Mouse (Mus musculus) colon, adult 2 months (tissue): ENCODE data around the gene Gmnn. TPM values are rescaled to one million over a fixed set of nuclear protein-coding genes. Genes with fewer than 3 reads are reported as not detected.

ENCODE experiments used
- polyA plus RNA-seq: library from polyadenylated mRNA; depleted of rRNA; stranded (reverse); fragments of >200 nt; gene quantifications from 2 replicates; pipeline ENCODE4 v1.2.3, GENCODE M21; 2012; rRNA removed

The Gmnn gene
- 3.0 and 3.5 TPM in 2 replicates for polyA plus RNA-seq

DNA sequence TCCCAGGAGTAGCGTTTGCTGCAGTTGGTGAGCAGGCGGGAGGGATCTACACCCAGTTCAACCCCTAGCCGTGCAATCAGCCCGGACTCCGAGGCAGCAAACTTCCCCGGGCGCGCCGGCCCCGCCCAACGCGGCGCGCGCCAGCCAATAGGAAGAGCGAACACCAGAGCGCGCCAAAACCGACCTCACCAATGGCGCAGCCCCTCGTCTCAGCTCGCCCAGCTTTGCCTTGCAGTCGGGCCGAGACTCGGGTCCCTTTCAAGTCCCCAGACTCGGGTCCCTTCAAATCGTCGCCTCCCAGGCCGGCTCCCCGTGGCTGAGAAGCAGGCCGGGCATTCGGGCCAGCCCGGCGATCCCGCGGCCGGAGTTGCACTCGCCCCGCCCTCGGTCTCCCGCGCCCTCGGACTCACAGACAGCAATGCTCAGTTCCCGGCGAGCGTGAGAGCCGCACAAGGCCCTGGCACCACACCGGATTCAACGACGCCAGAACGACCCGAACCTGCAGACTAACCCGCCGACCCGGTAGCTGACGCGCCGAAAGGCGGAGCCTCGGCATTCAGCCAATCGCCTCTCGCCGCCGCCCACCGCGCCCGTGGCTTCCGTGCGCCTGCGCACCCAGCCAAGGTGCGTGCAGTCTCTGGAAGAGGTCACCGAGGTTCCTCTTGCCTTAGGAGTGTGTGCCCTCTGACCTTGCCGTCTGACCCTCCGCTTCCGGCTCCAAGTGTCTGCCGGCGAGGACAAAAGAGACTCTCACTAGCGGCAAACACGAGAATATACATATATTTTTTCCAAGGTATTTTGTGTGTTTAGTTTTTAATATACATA lies at the start of gene Gmnn:
TSS of gene Gmnn (minus strand) at position 521 of the 825 bp plus-strand sequence.

DNA sequence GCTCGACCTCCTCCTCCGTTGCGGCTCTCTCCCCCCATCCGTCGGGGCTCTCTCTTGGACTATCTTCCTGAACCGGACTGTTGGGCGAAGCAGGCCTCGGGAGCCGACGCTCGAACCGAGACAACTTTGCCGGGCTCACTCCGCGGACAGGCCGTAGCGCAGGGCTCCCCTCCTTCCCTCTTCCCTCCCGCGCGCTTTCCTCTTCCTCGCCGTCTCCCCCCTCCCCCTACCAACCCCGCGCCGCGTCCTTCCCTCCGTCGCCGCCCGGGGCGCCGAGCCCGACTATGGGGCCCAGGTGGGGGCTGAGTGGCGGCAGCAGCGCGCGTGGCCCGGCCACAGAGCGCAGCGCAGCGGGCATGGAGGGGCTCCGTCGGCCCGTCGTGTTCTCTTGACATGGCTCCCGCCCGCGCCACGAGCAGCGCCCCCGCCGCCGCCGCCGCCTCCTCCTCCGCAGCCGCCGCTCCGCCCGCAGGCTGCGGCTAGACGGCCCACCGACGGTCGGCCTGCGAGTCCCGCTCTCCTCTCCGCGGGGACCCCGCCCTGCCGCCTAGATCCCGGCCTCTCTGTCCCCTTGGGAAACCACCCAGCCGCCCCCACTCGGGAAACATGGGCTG lies 39.7 kb upstream of the Gmnn start, which contains the start of gene BC005537:
TSS of gene BC005537 (plus strand) at position 350 of the 614 bp plus-strand sequence.

DNA sequence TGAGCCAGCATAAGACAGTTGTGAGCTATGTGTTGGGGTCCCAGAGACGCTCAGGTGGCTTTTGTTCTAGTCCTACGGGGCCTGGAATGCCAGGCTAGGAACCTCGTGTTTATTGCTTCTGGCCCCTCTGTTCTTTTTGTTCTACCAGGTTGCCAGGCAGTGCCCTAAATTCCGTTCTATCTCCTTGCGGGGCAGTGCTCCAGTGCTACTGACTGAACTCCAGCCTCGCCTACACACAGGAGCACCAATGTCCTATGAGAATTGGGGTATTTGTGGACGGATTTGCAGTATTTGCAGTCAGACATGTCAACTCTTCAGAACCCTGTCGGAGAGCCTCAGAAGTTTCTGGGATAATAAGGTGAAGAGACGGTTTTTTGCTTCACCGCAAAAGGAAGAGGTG lies 20.7 kb downstream of the Gmnn start, which contains the start of gene Armh2:
TSS of gene Armh2 (plus strand) at position 205 of the 400 bp plus-strand sequence.

Other genes with a start within 250 kb of the Gmnn start
- 1.3 and 2.2 TPM in 2 replicates for gene Ripor2, start 179.7 kb downstream of the Gmnn start, polyA plus RNA-seq
- not detected in 2 replicates for gene Armh2, start 20.7 kb downstream of the Gmnn start, polyA plus RNA-seq
- 20.8 and 23.1 TPM in 2 replicates for gene BC005537, start 39.7 kb upstream of the Gmnn start, polyA plus RNA-seq
- gene Acot13, start 69.6 kb upstream of the Gmnn start, polyA plus RNA-seq: 33.6 and 56.4 TPM in 2 replicates
- gene Tdp2, start 69.8 kb upstream of the Gmnn start, polyA plus RNA-seq: 13.6 and 27.2 TPM in 2 replicates
- 0.29 and 0.40 TPM in 2 replicates for gene D130043K22Rik, start 83.2 kb upstream of the Gmnn start, polyA plus RNA-seq
- 5.6 and 6.9 TPM in 2 replicates for gene Aldh5a1, start 175.7 kb upstream of the Gmnn start, polyA plus RNA-seq
- gene Gpld1, start 181.2 kb upstream of the Gmnn start, polyA plus RNA-seq: 2.4 and 2.9 TPM in 2 replicates